Mouse (Mus musculus) C2C12 (cell line): ENCODE measurements around the gene Cul9.

Experiments
- CEBPB ChIP-seq: IDR thresholded peaks from one replicate; pipeline ENCODE4 v1.6.1; 2011; ENCODE audit warnings: low read depth, mild to moderate bottlenecking, control low read depth, moderate library complexity
- CTCF ChIP-seq: IDR thresholded peaks from one replicate; pipeline ENCODE4 v1.5.1; 2011; ENCODE audit not compliant: control insufficient read depth, insufficient read depth, insufficient read length
- FOSL1 ChIP-seq: IDR thresholded peaks from one replicate; pipeline ENCODE4 v1.8.0; 2011; ENCODE audit warnings: mild to moderate bottlenecking, low read length; ENCODE audit not compliant: poor library complexity, insufficient read depth, severe bottlenecking
- MAX ChIP-seq: IDR thresholded peaks from one replicate; pipeline ENCODE4 v1.6.1; 2011; ENCODE audit warnings: mild to moderate bottlenecking, control low read depth
- MYOD1 ChIP-seq: IDR thresholded peaks from one replicate; pipeline ENCODE4 v1.6.1; 2011; ENCODE audit warnings: low read depth; ENCODE audit not compliant: control insufficient read depth, insufficient read length
- MYOG ChIP-seq: IDR thresholded peaks from one replicate; pipeline ENCODE4 v1.6.1; 2011; ENCODE audit not compliant: control insufficient read depth, insufficient read length; ENCODE audit errors: extremely low read depth
- USF1 ChIP-seq: IDR thresholded peaks from one replicate; pipeline ENCODE4 v1.6.1; 2011; ENCODE audit warnings: low read depth, mild to moderate bottlenecking, control low read depth, moderate library complexity

DNA sequence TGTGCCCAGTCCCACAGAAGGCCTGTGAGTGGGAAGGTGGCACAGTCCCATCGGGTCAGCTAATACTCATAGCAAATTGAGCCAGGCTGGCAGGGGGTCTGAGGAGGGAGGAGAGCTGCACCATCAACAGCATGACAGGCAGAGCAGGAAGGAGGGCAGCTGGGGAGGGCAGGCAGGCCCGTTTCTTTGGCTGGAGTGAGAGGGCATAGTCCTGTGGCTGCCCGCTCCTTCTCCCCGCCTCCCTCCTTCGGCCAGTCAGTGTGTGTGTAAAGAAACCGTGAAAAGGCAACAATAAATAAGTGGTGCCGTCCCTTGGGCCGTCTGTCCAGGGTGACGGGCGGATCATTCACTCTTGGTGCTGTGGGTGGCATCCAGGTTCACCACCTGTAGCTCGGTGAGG lies 2.6 kb upstream of the Cul9 start:
- no peak for TF ChIP-seq MAX
- no peak for TF ChIP-seq USF1
- no peak for TF ChIP-seq CTCF
- TF ChIP-seq FOSL1, result no peak
- TF ChIP-seq MYOG, result no peak
- no peak for TF ChIP-seq CEBPB
- TF ChIP-seq MYOD1, result no peak
